Mouse (Mus musculus): ENCODE data around the gene Ltbp4.

Gene Ltbp4

GRCm38 (mm10) chr7:27337175-27337853 is at the start of gene Ltbp4:
TSS of gene Ltbp4 (minus strand) at chr7:27337692.
- peak; percentile 24 for DNase-seq (ENCODE audit: low spot score)

GRCm38 (mm10) chr7:27384731-27385130 is 47.2 kb upstream of the Ltbp4 start:
- DNase-seq (ENCODE audit: low spot score) = peak; percentile 79

GRCm38 (mm10) chr7:27384134-27384533 is 46.6 kb upstream of the Ltbp4 start:
- no peak for DNase-seq (ENCODE audit: low spot score)

- no peak for DNase-seq (ENCODE audit: low spot score)
Observed at GRCm38 (mm10) chr7:27383233-27383632, 45.7 kb upstream of the Ltbp4 start.

GRCm38 (mm10) chr7:27381560-27381959 is 44.1 kb upstream of the Ltbp4 start:
- DNase-seq (ENCODE audit: low spot score) = no peak

GRCm38 (mm10) chr7:27381009-27381408 is 43.5 kb upstream of the Ltbp4 start:
- DNase-seq (ENCODE audit: low spot score) = no peak

GRCm38 (mm10) chr7:27379836-27380235 is 42.3 kb upstream of the Ltbp4 start:
- DNase-seq (ENCODE audit: low spot score) = no peak

- DNase-seq (ENCODE audit: low spot score) = no peak
Observed at GRCm38 (mm10) chr7:27378431-27378830, 40.9 kb upstream of the Ltbp4 start.

- no peak for DNase-seq (ENCODE audit: low spot score)
Observed at GRCm38 (mm10) chr7:27375274-27375673, 37.8 kb upstream of the Ltbp4 start.

- DNase-seq (ENCODE audit: low spot score) = no peak
Observed at GRCm38 (mm10) chr7:27371715-27372462, 34.4 kb upstream of the Ltbp4 start.

- DNase-seq (ENCODE audit: low spot score) = no peak
Observed at GRCm38 (mm10) chr7:27369111-27369510, 31.6 kb upstream of the Ltbp4 start.

GRCm38 (mm10) chr7:27367976-27368375 is 30.5 kb upstream of the Ltbp4 start:
- DNase-seq (ENCODE audit: low spot score) = no peak

GRCm38 (mm10) chr7:27366082-27366844 is 28.8 kb upstream of the Ltbp4 start:
- DNase-seq (ENCODE audit: low spot score) = no peak

- no peak for DNase-seq (ENCODE audit: low spot score)
Observed at GRCm38 (mm10) chr7:27364379-27364778, 26.9 kb upstream of the Ltbp4 start.

- peak; percentile 98 for DNase-seq (ENCODE audit: low spot score)
Observed at GRCm38 (mm10) chr7:27361283-27361946, 23.9 kb upstream of the Ltbp4 start.

GRCm38 (mm10) chr7:27360749-27361148 is 23.3 kb upstream of the Ltbp4 start:
- DNase-seq (ENCODE audit: low spot score) = no peak

GRCm38 (mm10) chr7:27359706-27360358 is 22.3 kb upstream of the Ltbp4 start:
- DNase-seq (ENCODE audit: low spot score) = no peak

- no peak for DNase-seq (ENCODE audit: low spot score)
Observed at GRCm38 (mm10) chr7:27359162-27359561, 21.7 kb upstream of the Ltbp4 start.

- no peak for DNase-seq (ENCODE audit: low spot score)
Observed at GRCm38 (mm10) chr7:27357595-27357978, 20.1 kb upstream of the Ltbp4 start.

GRCm38 (mm10) chr7:27356861-27357594 is 19.5 kb upstream of the Ltbp4 start, which contains the start of gene Gm20479:
TSS of gene Gm20479 (minus strand) at chr7:27357419.
- DNase-seq (ENCODE audit: low spot score) = peak; percentile 43

GRCm38 (mm10) chr7:27356248-27356647 is 18.8 kb upstream of the Ltbp4 start:
- no peak for DNase-seq (ENCODE audit: low spot score)

Measured in urinary bladder, postnatal 25 days (tissue).